Mouse (Mus musculus): ENCODE measurements around the gene Idh3g. TPM values are rescaled to one million over a fixed set of nuclear protein-coding genes. Genes with fewer than 3 reads are reported as not detected.
"Not testable (repeated sequence)": the region's sequence is repeated elsewhere in the genome, so short reads cannot be mapped to it uniquely, and the experiment has no call there.

Gene Idh3g
- total RNA-seq, 1 experiment from 2014 or later, result 378 TPM

DNA sequence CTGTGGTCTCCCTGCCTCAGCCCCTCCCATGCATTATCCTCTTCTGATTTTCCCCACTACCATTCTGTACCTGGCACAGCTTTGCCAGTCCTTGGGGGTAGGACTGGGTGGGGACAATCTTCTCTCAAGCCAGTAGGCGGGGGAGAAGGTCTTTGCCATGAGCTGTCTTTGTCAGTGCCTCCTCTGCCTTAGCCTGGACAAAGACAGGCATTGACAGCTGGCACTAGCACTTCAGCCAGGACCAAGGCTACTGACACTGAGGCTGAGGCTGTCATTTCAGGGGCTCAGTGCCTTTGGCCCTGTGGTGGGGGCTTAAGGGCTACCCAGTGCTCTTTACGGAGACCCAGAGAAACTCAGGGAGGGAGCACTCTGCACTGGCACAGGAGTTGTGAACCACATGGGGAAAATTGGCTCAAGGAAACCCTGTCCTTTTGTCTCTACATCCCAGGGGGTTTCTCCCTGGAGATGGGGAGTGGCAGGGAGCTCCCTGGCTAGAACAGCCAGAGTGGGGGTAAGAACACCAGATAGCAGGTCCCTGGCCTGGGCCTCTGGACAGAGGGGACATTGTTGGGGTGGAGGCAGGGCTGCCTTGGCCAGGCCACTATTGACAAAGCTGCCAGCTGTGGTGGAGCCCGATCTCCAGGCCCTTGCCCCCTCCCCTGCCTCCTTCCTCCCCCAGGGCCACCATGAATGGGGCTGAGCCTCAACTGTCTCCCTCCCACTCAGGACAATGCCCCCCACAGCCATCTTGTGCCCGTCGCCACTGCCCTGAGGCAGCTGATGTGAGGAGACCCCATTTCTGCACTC, 30.2 kb downstream of the Idh3g start, which contains the start of gene Plxnb3:
TSS of gene Plxnb3 (plus strand) at position 757 of the 807 bp plus-strand sequence.
- DNase-seq, result no peak

DNA sequence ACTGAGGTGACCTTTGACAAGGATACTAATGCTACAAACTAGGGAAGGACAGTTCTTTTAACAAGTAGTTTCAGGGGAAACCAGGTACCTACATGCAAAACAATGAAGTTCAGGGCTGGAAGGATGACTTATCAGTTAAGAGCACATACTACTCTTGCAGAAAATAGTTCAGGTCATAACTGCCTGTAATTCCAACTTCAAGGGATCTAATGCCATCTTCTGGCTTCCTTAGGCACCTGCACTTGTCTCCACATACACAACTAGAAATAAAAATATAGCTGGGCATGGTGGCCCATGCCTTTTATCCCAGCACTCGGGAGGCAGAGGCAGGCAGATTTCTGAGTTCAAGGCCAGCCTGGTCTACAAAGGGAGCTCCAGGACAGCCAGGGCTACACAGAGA, 37.7 kb downstream of the Idh3g start:
- no peak for DNase-seq

DNA sequence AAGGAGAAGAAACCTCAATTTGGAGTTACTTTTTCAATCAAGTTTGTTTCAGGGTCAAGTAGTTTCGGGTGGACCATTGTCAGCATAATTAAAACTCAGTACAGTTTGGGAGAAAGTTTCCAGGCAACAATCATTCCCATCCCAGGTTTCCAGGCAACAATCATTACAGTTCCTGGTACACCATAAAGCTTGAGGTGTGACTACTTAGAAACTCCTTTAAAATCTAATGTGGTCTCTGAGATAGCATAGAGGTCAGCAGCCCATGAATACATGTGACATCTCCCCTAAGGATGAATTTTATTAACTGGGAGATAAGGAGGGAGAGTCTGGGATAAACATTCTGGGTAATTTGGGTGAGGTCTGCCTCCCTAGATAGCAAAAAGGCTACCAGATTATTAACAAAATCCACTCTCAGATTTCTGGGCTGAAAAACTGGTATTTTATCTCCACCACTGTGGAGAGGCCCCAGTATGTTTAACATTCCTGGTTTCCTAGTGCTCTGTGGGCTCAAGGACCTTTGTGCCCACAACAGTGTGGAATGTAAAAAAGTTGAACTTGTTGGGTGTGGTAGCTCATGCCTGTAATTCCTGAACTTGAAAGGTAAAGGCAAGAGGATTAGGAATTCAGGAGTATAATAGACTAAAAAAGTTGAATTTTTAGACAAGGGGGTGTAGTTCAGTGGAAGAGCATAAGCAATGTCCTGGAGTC, 41.8 kb downstream of the Idh3g start:
- no peak for DNase-seq

DNA sequence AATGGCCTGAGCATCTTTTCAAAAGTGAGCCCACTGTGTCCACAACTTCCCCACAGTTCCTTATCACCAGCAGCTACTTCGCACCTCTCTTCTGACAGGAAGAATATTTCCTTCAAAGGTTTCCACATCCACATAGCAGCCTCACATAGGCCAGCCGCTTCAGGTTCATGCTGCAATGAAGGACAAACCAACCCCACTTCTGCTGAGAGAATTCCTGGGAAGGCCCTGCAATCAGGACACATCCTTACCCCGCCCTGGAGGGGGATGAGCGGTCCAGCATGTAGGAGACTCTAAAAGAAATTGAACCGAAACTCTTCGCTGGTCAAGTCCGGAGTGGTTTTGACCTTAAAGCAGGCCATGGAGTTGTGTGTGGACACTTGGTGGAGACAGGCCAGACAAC, 46.9 kb downstream of the Idh3g start:
- DNase-seq, result not testable (repeated sequence)

DNA sequence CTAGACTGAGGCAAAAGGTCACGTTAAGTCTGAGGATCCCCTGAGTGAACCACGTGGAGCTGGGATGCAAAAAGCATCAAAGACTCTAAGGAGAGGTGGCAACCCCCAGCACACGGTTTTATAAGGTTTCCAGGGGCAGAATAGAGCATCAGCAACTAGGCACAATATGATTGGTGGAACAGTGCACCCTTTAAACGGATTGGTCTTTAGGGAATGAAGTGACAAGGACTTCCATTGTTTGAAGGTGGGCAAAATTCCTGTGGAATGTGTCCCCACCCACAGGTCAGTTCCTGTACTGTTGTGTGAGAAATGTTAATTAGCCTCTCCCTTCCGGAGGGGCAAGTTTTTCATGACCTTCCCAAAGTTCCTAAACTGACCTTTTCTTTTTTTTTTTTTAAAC, 47.5 kb downstream of the Idh3g start:
- DNase-seq, result no peak

DNA sequence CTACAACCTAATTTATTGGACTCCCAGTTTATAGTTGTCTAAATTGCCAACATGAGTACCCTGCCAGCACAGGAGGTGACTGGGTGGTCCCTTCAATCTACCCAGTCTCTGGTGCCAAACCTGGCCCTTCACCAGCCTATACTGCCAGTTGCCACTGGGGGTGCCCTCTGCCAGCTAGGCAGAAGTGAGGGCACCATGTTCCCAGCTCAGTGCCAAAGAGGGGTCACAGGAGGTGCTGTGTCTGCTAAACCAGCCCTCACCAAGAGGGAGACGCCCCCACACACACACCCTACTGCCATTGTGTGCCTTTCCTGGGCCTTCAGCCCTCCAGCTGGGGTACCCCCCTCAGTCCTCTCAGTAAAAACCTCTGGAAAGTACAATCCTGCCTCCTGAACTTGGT, 48.5 kb downstream of the Idh3g start:
- DNase-seq, result no peak

DNA sequence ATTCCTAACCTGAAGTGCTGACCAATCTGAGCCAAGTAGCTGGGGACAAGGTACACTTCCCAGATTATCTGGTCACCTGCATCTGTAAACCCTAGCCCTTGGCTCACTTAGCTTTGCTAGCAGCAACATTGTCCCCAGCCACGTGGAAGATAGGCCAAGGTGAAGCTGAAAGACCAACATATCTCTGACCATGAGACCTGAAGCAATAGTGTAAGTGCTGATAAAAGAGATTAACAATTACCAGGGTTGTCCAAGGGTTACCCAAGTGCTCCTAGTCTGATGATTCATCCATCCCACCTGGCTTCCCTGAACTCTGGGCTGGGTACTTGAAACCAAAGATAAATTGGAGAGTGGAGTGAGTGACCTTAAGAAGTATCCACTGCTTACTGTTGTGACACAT, 55.8 kb downstream of the Idh3g start:
- no peak for DNase-seq

Other genes with a start within 250 kb of the Idh3g start
- gene Dusp9, start 147.5 kb downstream of the Idh3g start, total RNA-seq (2021), result 0.33 and 0.88 TPM in 2 replicates
- gene Pnck, start 126.8 kb downstream of the Idh3g start, total RNA-seq (2021), result 9.4 TPM in 2 replicates
- 64.2 and 70.4 TPM in 2 replicates for gene Slc6a8, start 113.7 kb downstream of the Idh3g start, total RNA-seq (2021)
- 250 and 262 TPM in 2 replicates for gene Bcap31, start 70.7 kb downstream of the Idh3g start, total RNA-seq (2021)
- gene Abcd1, start 70.3 kb downstream of the Idh3g start, total RNA-seq (2021), result 29.7 and 37.0 TPM in 2 replicates
- gene Plxnb3, start 29.8 kb downstream of the Idh3g start, total RNA-seq (2021), result 0.52 and 0.57 TPM in 2 replicates
- gene Srpk3, start 12.5 kb downstream of the Idh3g start, total RNA-seq (2021), result 0.43 and 0.52 TPM in 2 replicates
- gene Ssr4, start 131 bp upstream of the Idh3g start, total RNA-seq (2021), result 145 and 162 TPM in 2 replicates
- 3.1 and 4.6 TPM in 2 replicates for gene Pdzd4, start 38.1 kb upstream of the Idh3g start, total RNA-seq (2021)
- not detected in 2 replicates for gene Avpr2, start 105.2 kb upstream of the Idh3g start, total RNA-seq (2021)
- 13.5 and 15.2 TPM in 2 replicates for gene L1cam, start 109.2 kb upstream of the Idh3g start, total RNA-seq (2021)
- 3.3 and 4.9 TPM in 2 replicates for gene Arhgap4, start 135.0 kb upstream of the Idh3g start, total RNA-seq (2021)
- gene Naa10, start 135.0 kb upstream of the Idh3g start, total RNA-seq (2021), result 75.2 and 84.9 TPM in 2 replicates
- gene Renbp, start 144.0 kb upstream of the Idh3g start, total RNA-seq (2021), result 11.2 and 13.9 TPM in 2 replicates
- gene Hcfc1, start 179.5 kb upstream of the Idh3g start, total RNA-seq (2021), result 66.8 and 69.5 TPM in 2 replicates
- gene Irak1, start 237.0 kb upstream of the Idh3g start, total RNA-seq (2021), result 132 and 141 TPM in 2 replicates